Mouse (Mus musculus): ENCODE results near the gene Cdc73. TPM values are rescaled to one million over a fixed set of nuclear protein-coding genes. Genes with fewer than 3 reads are reported as not detected.

Cdc73 gene
- polyA plus RNA-seq, 1 experiment from 2014 or later = 42.1 TPM

DNA sequence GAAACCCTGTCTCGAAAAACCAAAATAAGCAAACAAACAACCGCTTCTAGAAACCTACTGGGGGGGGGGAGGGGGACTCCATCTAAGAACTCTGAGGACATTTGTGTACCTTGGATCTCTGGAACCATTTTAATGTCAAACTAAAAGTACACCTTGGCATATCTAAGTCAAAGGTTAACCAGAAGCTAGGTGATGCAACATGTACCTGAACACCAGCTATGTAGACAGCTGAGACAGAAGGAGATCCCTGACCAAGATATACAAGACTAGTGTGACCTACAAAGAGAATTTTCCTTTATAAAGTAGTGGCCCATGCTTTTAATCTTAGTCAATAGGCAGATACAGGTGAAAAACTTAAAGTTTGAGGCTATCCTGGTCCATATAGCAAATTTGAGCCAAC is 39.5 kb downstream of the Cdc73 start:
- Histone ChIP-seq H3K9ac (replicated peaks) (no peak overlapping the region), H3K27ac (replicated peaks) (no peak overlapping the region), H3K4me2 (replicated peaks) (no peak overlapping the region), H3K4me1 (no peaks in the 10 kb centered on the region), H3K4me3 (no peak overlapping the region), H3K9me3 (no peaks in the 10 kb centered on the region), H3K27me3 (no peaks in the 10 kb centered on the region), H3K36me3 (peaks cover 24% of the 10 kb centered on the region)
- ATAC-seq (ENCODE audit: low FRiP score, low read depth) = no peak
- WGBS = 100% methylated on average over 2 of the region's 2 CpGs

DNA sequence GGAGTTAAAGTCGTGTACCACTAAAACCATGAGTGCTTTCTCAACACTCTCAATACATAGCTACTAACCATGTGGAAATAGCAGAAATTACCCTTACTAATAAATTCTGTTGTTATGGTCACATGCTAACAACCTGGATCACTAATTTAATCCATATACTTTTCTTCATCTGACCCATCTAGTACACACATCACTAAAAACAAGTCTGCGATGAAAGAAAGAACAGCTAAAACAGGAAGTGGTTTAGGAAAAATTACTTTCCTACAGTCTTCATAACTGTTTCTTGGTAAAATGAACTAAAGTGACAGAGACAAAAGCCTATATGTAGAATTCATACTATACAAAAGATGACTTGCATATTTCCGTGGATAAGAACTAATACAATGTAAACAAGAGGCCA is 49.0 kb downstream of the Cdc73 start:
- no peak for ATAC-seq (ENCODE audit: low FRiP score, low read depth)
- no peaks in the 10 kb centered on the region for H3K9me3 ChIP-seq
- WGBS = 97% methylated on average over 3 of the region's 3 CpGs
- H3K27me3 ChIP-seq = no peaks in the 10 kb centered on the region
- no peaks in the 10 kb centered on the region for H3K36me3 ChIP-seq
- no peaks in the 10 kb centered on the region for H3K4me1 ChIP-seq
- no peak overlapping the region for H3K4me3 ChIP-seq
- no peak overlapping the region for H3K9ac ChIP-seq (replicated peaks)
- H3K4me2 ChIP-seq (replicated peaks) = no peak overlapping the region
- no peak overlapping the region for H3K27ac ChIP-seq (replicated peaks)

DNA sequence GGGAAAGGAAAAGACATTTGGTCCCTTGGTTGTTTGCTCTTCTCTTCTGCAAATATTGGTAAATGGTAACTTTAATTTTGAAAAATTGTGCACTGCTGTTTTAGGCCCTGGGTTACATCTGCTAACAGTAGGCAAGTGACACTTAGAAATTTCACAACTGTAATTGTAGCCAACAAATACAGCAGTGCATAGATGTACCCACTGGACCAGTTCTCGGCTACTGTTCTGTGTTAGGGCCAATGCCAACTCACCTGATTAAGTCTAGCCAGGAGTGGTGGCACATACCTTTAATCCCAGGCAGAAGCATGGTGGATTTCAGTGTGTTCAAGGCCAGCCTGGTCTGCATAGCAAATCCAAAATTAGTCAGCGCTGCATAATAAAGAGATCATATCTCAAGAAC is 52.4 kb downstream of the Cdc73 start:
- H3K4me2 ChIP-seq (replicated peaks) = no peak overlapping the region
- no peak overlapping the region for H3K4me3 ChIP-seq
- no peaks in the 10 kb centered on the region for H3K27me3 ChIP-seq
- H3K4me1 ChIP-seq = no peaks in the 10 kb centered on the region
- no peak overlapping the region for H3K9ac ChIP-seq (replicated peaks)
- 0 out of 2 replicates have a peak, but pooled peaks cover 4% of the 10 kb centered on the region for H3K36me3 ChIP-seq
- no peak for ATAC-seq (ENCODE audit: low FRiP score, low read depth)
- H3K27ac ChIP-seq (replicated peaks) = no peak overlapping the region
- WGBS = 94% methylated on average over 2 of the region's 2 CpGs
- no peaks in the 10 kb centered on the region for H3K9me3 ChIP-seq

DNA sequence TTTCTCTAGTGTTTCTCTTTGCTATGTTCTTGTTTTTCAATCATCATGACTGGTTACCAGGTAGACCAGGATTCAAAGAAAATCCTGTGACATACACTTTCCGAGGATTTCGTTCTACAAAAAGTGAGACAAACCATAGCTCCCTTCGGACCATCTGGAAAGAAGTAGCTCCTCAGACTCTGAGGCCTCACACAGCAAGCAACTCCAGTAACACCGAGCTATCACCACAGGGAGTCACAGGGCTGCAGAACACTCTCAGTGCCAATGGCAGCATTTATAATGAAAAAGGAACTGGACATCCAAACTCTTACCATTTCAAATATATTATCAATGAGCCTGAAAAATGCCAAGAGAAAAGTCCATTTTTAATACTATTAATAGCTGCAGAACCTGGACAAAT is 56.5 kb downstream of the Cdc73 start:
- 73% methylated on average over 4 of the region's 4 CpGs for WGBS

DNA sequence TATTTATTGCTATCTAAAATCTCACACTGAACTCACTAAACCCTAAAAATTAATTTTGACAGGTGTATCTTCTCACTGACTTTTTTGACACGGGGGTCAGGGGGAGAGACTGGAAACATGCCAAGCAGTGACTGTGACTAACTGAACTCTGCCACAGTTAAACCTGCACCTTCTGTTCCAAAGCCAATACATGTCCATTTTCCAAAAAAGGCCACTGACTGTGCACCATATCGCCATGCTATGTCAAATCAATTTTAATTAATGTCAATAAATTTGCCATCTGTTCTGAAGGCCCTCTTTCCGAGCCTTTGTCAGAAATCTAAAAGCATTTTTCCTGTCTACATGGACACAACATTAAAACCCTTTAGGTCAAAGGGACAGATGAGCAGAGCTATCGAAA is 57.3 kb downstream of the Cdc73 start:
- H3K9ac ChIP-seq (replicated peaks) = no peak overlapping the region
- 0 out of 2 replicates have a peak, but pooled peaks cover 4% of the 10 kb centered on the region for H3K36me3 ChIP-seq
- no peak overlapping the region for H3K4me2 ChIP-seq (replicated peaks)
- no peaks in the 10 kb centered on the region for H3K27me3 ChIP-seq
- H3K9me3 ChIP-seq = no peaks in the 10 kb centered on the region
- no peak overlapping the region for H3K4me3 ChIP-seq
- WGBS = 56% methylated on average over 4 of the region's 4 CpGs
- H3K4me1 ChIP-seq = peaks cover 7% of the 10 kb centered on the region; the same call in 1 of the 2 replicates
- H3K27ac ChIP-seq (replicated peaks) = no peak overlapping the region
- peak; percentile 34; the same call in 1 of the 2 replicates for ATAC-seq (ENCODE audit: low FRiP score, low read depth)

More for the DNA sequence above, 56.5 kb downstream of the Cdc73 start:
- H3K4me1 ChIP-seq = no peaks in the 10 kb centered on the region
- no peak overlapping the region for H3K9ac ChIP-seq (replicated peaks)
- no peak overlapping the region for H3K4me3 ChIP-seq
- no peak overlapping the region for H3K27ac ChIP-seq (replicated peaks)
- H3K27me3 ChIP-seq = no peaks in the 10 kb centered on the region
- no peaks in the 10 kb centered on the region for H3K9me3 ChIP-seq
- no peak overlapping the region for H3K4me2 ChIP-seq (replicated peaks)
- no peak for ATAC-seq (ENCODE audit: low FRiP score, low read depth)
- H3K36me3 ChIP-seq = 0 out of 2 replicates have a peak, but pooled peaks cover 4% of the 10 kb centered on the region

DNA sequence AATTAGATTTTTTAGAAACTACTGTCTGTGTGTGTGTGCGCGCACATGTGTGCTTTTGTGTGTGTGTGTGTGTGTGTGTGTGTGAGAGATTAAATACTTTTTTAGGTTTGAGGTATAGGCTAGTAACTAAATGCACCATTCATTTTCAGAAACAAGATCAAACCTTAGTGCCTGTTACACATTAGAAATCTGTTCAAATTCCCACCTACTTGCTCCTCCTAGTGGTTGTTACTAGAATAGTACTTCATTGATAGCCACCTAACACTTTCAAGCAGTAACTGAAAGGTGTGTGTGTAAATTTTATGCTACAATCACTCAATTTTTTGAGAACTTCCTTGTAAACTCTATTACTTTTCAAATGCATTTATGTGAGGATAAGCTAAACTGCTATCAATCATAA is 58.5 kb downstream of the Cdc73 start:
- H3K9me3 ChIP-seq = no peaks in the 10 kb centered on the region
- H3K9ac ChIP-seq (replicated peaks) = no peak overlapping the region
- no peak overlapping the region for H3K4me2 ChIP-seq (replicated peaks)
- H3K36me3 ChIP-seq = 0 out of 2 replicates have a peak, but pooled peaks cover 4% of the 10 kb centered on the region
- H3K4me3 ChIP-seq = no peak overlapping the region
- WGBS = 94% methylated on average over 2 of the region's 2 CpGs
- peaks cover 7% of the 10 kb centered on the region; the same call in 1 of the 2 replicates for H3K4me1 ChIP-seq
- H3K27ac ChIP-seq (replicated peaks) = no peak overlapping the region
- no peaks in the 10 kb centered on the region for H3K27me3 ChIP-seq
- peak; percentile 35; the same call in 1 of the 2 replicates for ATAC-seq (ENCODE audit: low FRiP score, low read depth)

DNA sequence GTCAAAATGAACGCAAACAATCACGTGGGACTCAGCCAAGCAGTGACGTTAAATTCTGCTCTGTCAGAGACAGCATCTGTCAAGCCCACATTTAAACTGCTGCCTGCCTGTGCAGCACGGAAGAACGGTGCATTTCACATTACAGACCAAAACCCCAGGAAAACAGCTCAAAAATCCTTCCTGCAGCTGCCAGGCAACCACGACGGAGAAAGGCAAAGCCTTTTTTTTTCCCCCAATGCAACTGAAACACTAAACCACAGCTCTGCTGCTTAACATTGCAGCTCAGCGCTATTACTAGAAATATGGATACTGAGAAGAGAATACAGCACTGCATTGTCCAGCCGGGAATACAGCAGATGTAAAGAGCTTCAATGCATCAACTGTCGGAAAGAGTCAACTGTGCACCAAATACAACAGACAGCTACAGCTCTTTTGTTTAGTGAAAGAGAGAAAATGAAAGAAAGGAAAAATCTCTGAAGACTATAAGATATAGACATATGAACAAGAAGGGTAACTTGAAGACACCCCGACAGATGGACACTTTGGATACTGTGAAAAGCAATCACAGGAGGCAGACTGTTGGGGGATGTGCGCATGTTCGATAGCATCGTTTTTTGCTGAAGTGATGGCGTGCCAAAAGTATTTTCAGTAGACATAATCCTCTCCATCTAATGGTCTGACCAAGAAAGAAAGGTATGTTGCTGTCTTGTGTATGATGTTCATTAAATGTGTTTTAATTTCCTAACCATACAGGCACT is 61.9 kb downstream of the Cdc73 start, which contains the start of gene B3galt2:
Gene B3galt2 (plus strand): TSS at position 15 of the 758 bp plus-strand sequence.
- H3K27ac ChIP-seq (replicated peaks) = peak within 1 kb of the TSS; percentile 94
- H3K9ac ChIP-seq (replicated peaks) = peak within 1 kb of the TSS; percentile 59
- H3K36me3 ChIP-seq = no peaks in the 10 kb centered on the region
- ATAC-seq (ENCODE audit: low FRiP score, low read depth) = peak; percentile 85
- WGBS = 30% methylated on average over 15 of the region's 15 CpGs
- peak within 1 kb of the TSS; percentile 49 for H3K4me2 ChIP-seq (replicated peaks)
- no peaks in the 10 kb centered on the region for H3K27me3 ChIP-seq
- peak within 1 kb of the TSS; percentile 42 for H3K4me3 ChIP-seq
- no peaks in the 10 kb centered on the region for H3K9me3 ChIP-seq
- H3K4me1 ChIP-seq = peaks cover 7% of the 10 kb centered on the region; the same call in 1 of the 2 replicates

DNA sequence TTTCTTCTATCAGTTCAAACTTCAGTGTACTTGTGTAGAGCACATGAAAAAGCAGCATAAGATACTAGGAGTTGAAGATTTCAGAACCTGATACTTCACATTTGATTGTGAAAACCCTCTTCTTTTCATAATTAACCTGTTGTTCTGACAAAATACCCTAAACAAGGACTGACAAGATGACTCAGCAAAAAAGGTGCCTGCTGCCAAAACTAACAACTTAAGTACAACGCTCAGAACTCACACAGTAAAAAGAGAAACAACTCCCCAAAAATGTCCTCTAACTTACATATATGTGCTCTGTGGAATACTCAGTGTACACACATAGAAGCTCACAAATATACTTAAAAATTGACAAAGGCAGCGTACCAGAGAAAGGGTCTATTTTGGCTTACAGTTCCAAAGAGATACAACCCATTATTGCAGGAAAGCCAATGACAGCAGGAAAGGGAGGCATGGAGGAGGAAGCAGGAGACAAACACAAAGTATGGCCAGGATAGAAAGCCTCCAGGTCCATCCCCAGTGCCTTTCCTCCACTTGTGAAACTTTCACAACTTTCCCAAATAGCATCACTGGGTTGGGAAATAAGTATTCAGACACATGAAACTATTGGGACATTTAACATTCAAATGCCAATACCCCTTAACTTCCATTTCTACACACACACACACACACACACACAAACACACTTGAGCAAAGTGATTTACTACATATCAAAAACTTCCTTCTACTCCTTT is 69.7 kb downstream of the Cdc73 start:
- H3K36me3 ChIP-seq = no peaks in the 10 kb centered on the region
- no peaks in the 10 kb centered on the region for H3K4me1 ChIP-seq
- H3K9ac ChIP-seq (replicated peaks) = no peak overlapping the region
- H3K27me3 ChIP-seq = no peaks in the 10 kb centered on the region
- no peak overlapping the region for H3K27ac ChIP-seq (replicated peaks)
- H3K9me3 ChIP-seq = no peaks in the 10 kb centered on the region
- no peak overlapping the region for H3K4me2 ChIP-seq (replicated peaks)
- no peak overlapping the region for H3K4me3 ChIP-seq
- 95% methylated on average over 2 of the region's 2 CpGs for WGBS
- ATAC-seq (ENCODE audit: low FRiP score, low read depth) = no peak

DNA sequence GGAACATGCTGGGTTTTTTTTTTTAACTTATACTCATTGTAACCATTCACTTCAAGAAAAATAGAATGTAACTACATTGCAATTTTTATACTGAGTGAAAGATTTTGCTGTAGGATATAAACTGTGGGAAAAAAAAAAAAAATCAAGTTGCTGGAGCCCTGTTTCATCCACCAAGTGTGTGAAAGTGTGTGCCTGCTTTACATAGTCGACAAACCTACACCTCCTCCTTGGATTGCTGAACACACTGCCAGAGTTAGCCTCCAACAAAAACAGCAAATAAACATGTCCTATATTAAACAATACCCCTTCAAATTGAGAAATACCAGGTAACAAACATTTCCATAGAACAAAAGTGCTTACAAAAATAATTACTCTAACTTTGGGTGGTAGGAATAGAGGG is 70.3 kb downstream of the Cdc73 start:
- ATAC-seq (ENCODE audit: low FRiP score, low read depth) = no peak
- no peaks in the 10 kb centered on the region for H3K36me3 ChIP-seq

DNA sequence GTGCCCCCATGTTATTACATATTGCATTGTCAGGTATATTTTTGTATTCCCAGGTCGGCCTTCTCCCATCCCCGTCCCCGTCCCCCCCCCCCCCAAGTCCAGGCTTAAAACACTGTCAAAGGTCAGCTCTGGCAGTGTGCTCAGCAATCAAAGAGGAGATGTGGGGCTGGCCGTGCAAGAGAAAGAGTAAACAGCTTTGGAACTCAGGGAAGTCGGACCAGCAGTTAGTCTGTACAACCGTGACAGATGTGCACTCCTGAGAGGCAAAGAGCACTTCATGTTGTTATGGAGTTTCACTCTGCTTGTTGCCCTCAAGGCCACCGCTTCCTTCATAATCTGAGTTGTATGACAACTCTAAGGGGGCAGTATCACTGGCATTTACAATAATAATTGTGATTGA is 71.4 kb downstream of the Cdc73 start:
- 64% methylated on average over 7 of the region's 7 CpGs for WGBS
- H3K27me3 ChIP-seq = no peaks in the 10 kb centered on the region
- no peak for ATAC-seq (ENCODE audit: low FRiP score, low read depth)
- no peak overlapping the region for H3K4me2 ChIP-seq (replicated peaks)
- no peak overlapping the region for H3K4me3 ChIP-seq
- no peak overlapping the region for H3K27ac ChIP-seq (replicated peaks)
- peaks cover 6% of the 10 kb centered on the region for H3K36me3 ChIP-seq
- no peaks in the 10 kb centered on the region for H3K4me1 ChIP-seq
- no peak overlapping the region for H3K9ac ChIP-seq (replicated peaks)
- no peaks in the 10 kb centered on the region for H3K9me3 ChIP-seq

More for the DNA sequence above, 70.3 kb downstream of the Cdc73 start:
- Histone ChIP-seq H3K9ac (replicated peaks) (no peak overlapping the region), H3K4me2 (replicated peaks) (no peak overlapping the region), H3K9me3 (no peaks in the 10 kb centered on the region), H3K4me1 (no peaks in the 10 kb centered on the region), H3K4me3 (no peak overlapping the region), H3K27ac (replicated peaks) (no peak overlapping the region), H3K27me3 (no peaks in the 10 kb centered on the region)
- WGBS = 92% methylated on average over 1 of the region's 1 CpGs

DNA sequence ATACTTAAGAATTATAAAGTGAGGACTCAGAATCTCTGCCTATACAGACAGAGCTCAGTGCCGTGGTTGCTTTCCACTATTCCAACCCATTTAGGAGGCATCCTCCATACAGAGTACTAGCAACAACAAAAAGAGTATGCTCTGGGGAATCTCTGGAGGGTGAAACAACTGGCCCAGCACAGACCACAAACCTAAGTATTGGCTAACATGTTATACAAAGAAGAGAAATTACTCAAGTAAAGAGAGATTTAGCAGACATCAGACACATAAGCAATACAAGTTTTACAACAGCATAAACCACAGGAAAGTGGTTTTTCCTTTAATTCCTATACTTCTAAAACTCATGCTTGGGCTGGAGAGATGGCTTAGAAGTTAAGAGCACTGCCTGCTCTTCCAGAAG is 80.1 kb downstream of the Cdc73 start:
- no peak overlapping the region for H3K4me2 ChIP-seq (replicated peaks)
- no peak for ATAC-seq (ENCODE audit: low FRiP score, low read depth)
- WGBS = 91% methylated on average over 1 of the region's 1 CpGs
- no peak overlapping the region for H3K9ac ChIP-seq (replicated peaks)
- no peak overlapping the region for H3K4me3 ChIP-seq
- H3K4me1 ChIP-seq = no peaks in the 10 kb centered on the region
- peaks cover 18% of the 10 kb centered on the region for H3K36me3 ChIP-seq
- H3K9me3 ChIP-seq = no peaks in the 10 kb centered on the region
- no peak overlapping the region for H3K27ac ChIP-seq (replicated peaks)
- H3K27me3 ChIP-seq = no peaks in the 10 kb centered on the region

DNA sequence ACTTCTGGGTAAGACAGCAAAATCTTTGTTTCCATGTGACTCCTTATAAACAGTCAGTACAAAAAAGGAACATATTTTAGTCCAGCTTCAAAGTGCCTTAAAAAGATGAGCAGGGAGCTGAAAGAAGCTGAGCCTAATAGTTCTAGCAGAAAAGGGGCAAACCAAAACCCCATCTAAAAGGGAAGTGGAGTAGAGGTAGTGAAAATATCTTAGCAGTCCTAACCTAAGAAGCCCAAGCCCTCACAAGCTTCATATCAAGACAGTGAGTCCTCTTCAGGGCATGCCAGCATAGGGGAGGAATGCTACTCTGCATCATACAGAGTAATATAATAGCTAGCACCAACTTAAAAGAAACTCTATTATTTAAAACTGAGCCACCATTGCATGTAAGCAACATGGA is 80.8 kb downstream of the Cdc73 start:
- H3K27me3 ChIP-seq = no peaks in the 10 kb centered on the region
- H3K36me3 ChIP-seq = peaks cover 22% of the 10 kb centered on the region
- H3K9ac ChIP-seq (replicated peaks) = no peak overlapping the region
- no peak overlapping the region for H3K4me2 ChIP-seq (replicated peaks)
- no peaks in the 10 kb centered on the region for H3K9me3 ChIP-seq
- H3K27ac ChIP-seq (replicated peaks) = no peak overlapping the region
- no peak for ATAC-seq (ENCODE audit: low FRiP score, low read depth)
- H3K4me1 ChIP-seq = no peaks in the 10 kb centered on the region
- no peak overlapping the region for H3K4me3 ChIP-seq

Measured in midbrain, embryonic 12.5 days (tissue).